Mouse (Mus musculus): ENCODE measurements around the gene Adgre1. TPM values are rescaled to one million over a fixed set of nuclear protein-coding genes. Genes with fewer than 3 reads are reported as not detected.

Adgre1 gene
- polyA plus RNA-seq, 1 experiment from 2014 or later: 9.6 TPM

- Histone ChIP-seq H3K4me3 (ENCODE audit: low read depth, low read length) (no peak overlapping the region), H3K27ac (ENCODE audit: low read depth, low read length) (no peak overlapping the region), H3K9ac (ENCODE audit: low read depth, low read length) (no peak overlapping the region), H3K27me3 (replicated peaks; ENCODE audit: control insufficient read depth, insufficient read depth, low read length) (no peaks in the 10 kb centered on the region), H3K9me3 (ENCODE audit: control insufficient read depth, low read length) (no peaks in the 10 kb centered on the region), H3K4me1 (replicated peaks; ENCODE audit: control insufficient read depth, insufficient read depth, low read length) (no peaks in the 10 kb centered on the region), H3K4me2 (no peak overlapping the region), H3K36me3 (ENCODE audit: control insufficient read depth, insufficient read depth, low read length) (no peaks in the 10 kb centered on the region)
- DNase-seq (ENCODE audit: low spot score) (no peak), ATAC-seq (replicated peaks; ENCODE audit: low FRiP score) (no peak)
- WGBS: 92% methylated on average over 9 of the region's 9 CpGs
Observed at GRCm38 (mm10) chr17:57351107-57351506, 7.4 kb upstream of the Adgre1 start.

DNA sequence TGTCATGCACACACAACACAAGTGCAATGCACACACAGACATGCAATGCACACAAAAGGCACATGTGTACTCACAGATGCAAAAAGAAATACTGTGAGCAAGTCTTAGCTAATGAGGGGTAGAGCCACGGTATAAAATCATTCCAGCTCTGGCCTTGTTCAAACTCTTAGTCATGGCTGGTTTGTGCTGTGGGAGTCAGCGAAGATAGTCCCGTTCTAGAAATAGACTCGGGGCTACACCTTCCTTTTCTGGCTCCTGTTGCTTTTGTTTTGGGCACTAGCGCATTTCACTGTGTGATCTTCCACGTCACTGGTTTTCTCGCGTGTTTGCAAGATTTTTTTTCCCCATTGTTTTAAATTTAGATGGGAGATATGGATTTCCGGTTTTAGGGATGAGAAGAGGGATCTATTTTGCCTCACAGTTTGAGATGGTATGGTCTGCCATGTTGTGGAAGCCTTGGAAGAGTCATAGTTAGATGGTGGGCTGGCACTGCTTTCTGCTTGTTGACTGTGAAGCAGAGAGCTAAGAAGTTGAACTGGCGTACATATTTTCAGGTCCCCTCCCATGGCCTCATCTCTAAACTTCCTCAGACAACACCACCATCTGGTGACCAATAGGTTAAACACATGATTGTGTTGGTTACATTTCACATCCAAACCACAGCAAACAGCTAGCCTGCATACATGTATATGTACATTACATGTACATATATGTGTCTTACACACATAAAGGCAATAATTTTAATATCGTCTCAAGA lies 1.2 kb downstream of the Adgre1 start:
- Histone ChIP-seq H3K27me3 (replicated peaks; ENCODE audit: control insufficient read depth, insufficient read depth, low read length) (no peaks in the 10 kb centered on the region), H3K9me3 (ENCODE audit: control insufficient read depth, low read length) (no peaks in the 10 kb centered on the region), H3K27ac (ENCODE audit: low read depth, low read length) (no peak overlapping the region), H3K4me3 (ENCODE audit: low read depth, low read length) (no peak overlapping the region), H3K4me2 (no peak overlapping the region), H3K4me1 (replicated peaks; ENCODE audit: control insufficient read depth, insufficient read depth, low read length) (no peaks in the 10 kb centered on the region), H3K9ac (ENCODE audit: low read depth, low read length) (no peak overlapping the region), H3K36me3 (ENCODE audit: control insufficient read depth, insufficient read depth, low read length) (no peaks in the 10 kb centered on the region)
- WGBS: 79% methylated on average over 11 of the region's 11 CpGs
- ATAC-seq (replicated peaks; ENCODE audit: low FRiP score): no peak
- DNase-seq (ENCODE audit: low spot score): no peak

Other genes with a start within 250 kb of the Adgre1 start
- gene Cd70, start 208.9 kb upstream of the Adgre1 start, polyA plus RNA-seq (2014; fragmentation: Nextera tagmentation; extraction: Ambion mirVana): not detected in 2 replicates
- 0.73 and 1.2 TPM in 2 replicates for gene Tnfsf14, start 164.5 kb upstream of the Adgre1 start, polyA plus RNA-seq (2014; fragmentation: Nextera tagmentation; extraction: Ambion mirVana)
- gene C3, start 130.6 kb upstream of the Adgre1 start, polyA plus RNA-seq (2014; fragmentation: Nextera tagmentation; extraction: Ambion mirVana): 71.7 and 82.8 TPM in 2 replicates
- gene Gpr108, start 110.2 kb upstream of the Adgre1 start, polyA plus RNA-seq (2014; fragmentation: Nextera tagmentation; extraction: Ambion mirVana): 26.5 and 30.7 TPM in 2 replicates
- 25.5 and 25.9 TPM in 2 replicates for gene Trip10, start 109.2 kb upstream of the Adgre1 start, polyA plus RNA-seq (2014; fragmentation: Nextera tagmentation; extraction: Ambion mirVana)
- 18.7 and 20.6 TPM in 2 replicates for gene Vav1, start 79.6 kb upstream of the Adgre1 start, polyA plus RNA-seq (2014; fragmentation: Nextera tagmentation; extraction: Ambion mirVana)
- gene Vmn2r120, start 186.8 kb downstream of the Adgre1 start, polyA plus RNA-seq (2014; fragmentation: Nextera tagmentation; extraction: Ambion mirVana): not detected in 2 replicates